In the genomic region with DNA sequence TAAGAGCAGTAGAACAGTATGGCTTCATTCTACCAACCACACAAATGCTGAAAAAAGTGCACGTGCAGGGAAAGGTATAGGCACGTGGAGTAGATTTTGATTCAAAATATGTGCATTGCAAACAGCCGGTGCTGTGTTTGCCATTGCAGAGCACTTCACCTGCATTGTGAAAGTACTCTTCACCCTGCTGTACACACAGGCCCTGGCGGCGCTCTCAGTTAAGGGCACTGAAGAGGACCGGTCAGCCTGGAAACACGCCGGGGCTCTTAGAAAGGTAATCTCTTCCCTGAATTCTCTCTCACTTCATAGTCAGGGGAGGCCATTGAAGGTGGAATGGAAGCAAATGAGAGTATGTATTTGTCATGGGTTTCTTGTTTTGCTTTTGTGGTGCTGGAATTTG, we compare ENCODE assay signal across 23 mouse cellular contexts. TPM values are rescaled to one million over a fixed set of nuclear protein-coding genes. Genes with fewer than 3 reads are reported as not detected.
DNase-seq lines count a peak whose midpoint lies in the region; ATAC-seq and TF ChIP-seq lines count a peak whose summit lies in the region.
"Had no signal": no experiment of that assay in that cellular context is flagged by ENCODE, and none has a peak within 500 bp of the region (broad histone marks: within the 10 kb centered on the region; RNA-seq: fewer than 3 reads in every experiment).

No protein-coding gene starts in this region.

- 69% methylated on average over 8 of the region's 8 CpGs for WGBS in lung, embryonic 16.5 days
- 92% methylated on average over 8 of the region's 8 CpGs for WGBS in heart, embryonic 12.5 days
- 93% methylated on average over 8 of the region's 8 CpGs for WGBS in liver, embryonic 12.5 days (ENCODE audit: insufficient replicate concordance)
- WGBS in hindbrain, embryonic 10.5 days, result 95% methylated on average over 8 of the region's 8 CpGs

- H3K4me3 ChIP-seq in testis, adult 2 months (ENCODE audit: control insufficient read depth, low read depth, low read length), result peak overlapping the region; percentile 74
- no peak overlapping the region for H3K4me3 ChIP-seq in lung, embryonic 16.5 days (ENCODE audit: low read length)
- H3K4me3 ChIP-seq in heart, embryonic 12.5 days, result no peak overlapping the region
- H3K4me3 ChIP-seq in liver, embryonic 12.5 days, result no peak overlapping the region
- H3K4me3 ChIP-seq in hindbrain, embryonic 10.5 days, result no peak overlapping the region
- H3K4me3 ChIP-seq: forebrain, embryonic 10.5 days; heart, adult 2 months; heart, embryonic 10.5 days; hindbrain, embryonic 13.5 days had no signal

- no peak for TF ChIP-seq CTCF in testis, adult 2 months (IDR thresholded peaks at IDR 0.05; ENCODE audit: control insufficient read depth, insufficient read depth, insufficient replicate concordance, low read depth, low read length)

- no peaks in the 10 kb centered on the region for H3K4me1 ChIP-seq in testis, adult 2 months (ENCODE audit: control insufficient read depth, insufficient read depth, low read length)
- H3K4me1 ChIP-seq in lung, embryonic 16.5 days (replicated peaks; ENCODE audit: control insufficient read depth, insufficient read depth, low read length), result peaks cover 6% of the 10 kb centered on the region
- H3K4me1 ChIP-seq in heart, embryonic 12.5 days (replicated peaks), result peaks cover 3% of the 10 kb centered on the region
- no peaks in the 10 kb centered on the region for H3K4me1 ChIP-seq in liver, embryonic 12.5 days
- H3K4me1 ChIP-seq in hindbrain, embryonic 10.5 days (replicated peaks), result no peaks in the 10 kb centered on the region
- H3K4me1 ChIP-seq: forebrain, embryonic 10.5 days; heart, embryonic 10.5 days; hindbrain, embryonic 13.5 days had no signal

- no peak overlapping the region for H3K27ac ChIP-seq in testis, adult 2 months (ENCODE audit: control insufficient read depth, insufficient read depth, low read depth, low read length)
- H3K27ac ChIP-seq in lung, embryonic 16.5 days (ENCODE audit: low read length), result peak overlapping the region; percentile 75
- H3K27ac ChIP-seq in heart, embryonic 12.5 days (ENCODE audit: poor library complexity, severe bottlenecking), result no peak overlapping the region
- no peak overlapping the region for H3K27ac ChIP-seq in liver, embryonic 12.5 days
- H3K27ac ChIP-seq in hindbrain, embryonic 10.5 days, result no peak overlapping the region
- H3K27ac ChIP-seq: forebrain, embryonic 10.5 days; heart, adult 2 months; heart, embryonic 10.5 days; hindbrain, embryonic 13.5 days had no signal

- DNase-seq in testis, postnatal 14 days (ENCODE audit: low spot score), result no peak
- DNase-seq in lung, postnatal 14 days, result peak; percentile 62
- DNase-seq in lung, postnatal 4 days, result peak; percentile 64 to 86
- DNase-seq in hindbrain, embryonic 10.5 days (ENCODE audit: low spot score), result no peak
- DNase-seq: adrenal gland, adult 8-10 months; adrenal gland, postnatal 25 days; cerebellum, adult 11-12 months; cerebellum, adult 8-10 months; cerebellum, postnatal 14 days; forebrain, postnatal 0 days; gastrocnemius, postnatal 25 days; heart, adult 2 months had no signal

- 0 out of 2 replicates have a peak, but pooled peaks cover 1% of the 10 kb centered on the region for H3K36me3 ChIP-seq in testis, adult 2 months (ENCODE audit: control insufficient read depth, insufficient read depth, low read length)
- H3K36me3 ChIP-seq in lung, embryonic 16.5 days (ENCODE audit: control insufficient read depth, insufficient read depth, low read length), result peaks cover 8% of the 10 kb centered on the region
- H3K36me3 ChIP-seq in heart, embryonic 12.5 days, result peaks cover 36% of the 10 kb centered on the region
- peaks cover 51% of the 10 kb centered on the region for H3K36me3 ChIP-seq in liver, embryonic 12.5 days
- H3K36me3 ChIP-seq in hindbrain, embryonic 10.5 days, result peaks cover 69% of the 10 kb centered on the region

- no peaks in the 10 kb centered on the region for H3K9me3 ChIP-seq in lung, embryonic 16.5 days (ENCODE audit: control insufficient read depth, low read length)
- H3K9me3 ChIP-seq in heart, embryonic 12.5 days (replicated peaks), result no peaks in the 10 kb centered on the region
- H3K9me3 ChIP-seq in liver, embryonic 12.5 days (replicated peaks), result no peaks in the 10 kb centered on the region
- no peaks in the 10 kb centered on the region for H3K9me3 ChIP-seq in hindbrain, embryonic 10.5 days
- H3K9me3 ChIP-seq: forebrain, embryonic 10.5 days; heart, embryonic 10.5 days; hindbrain, embryonic 13.5 days had no signal

- TF ChIP-seq POLR2A in testis, adult 2 months (IDR thresholded peaks at IDR 0.05; ENCODE audit: control insufficient read depth, low read depth, low read length), result no peak

- H3K9ac ChIP-seq in lung, embryonic 16.5 days (ENCODE audit: low read length), result no peak overlapping the region
- no peak overlapping the region for H3K9ac ChIP-seq in heart, embryonic 12.5 days
- H3K9ac ChIP-seq in liver, embryonic 12.5 days, result no peak overlapping the region
- H3K9ac ChIP-seq: forebrain, postnatal 0 days; hindbrain, embryonic 13.5 days had no signal

- H3K27me3 ChIP-seq in testis, adult 2 months (ENCODE audit: control insufficient read depth, insufficient read depth, low read length), result no peaks in the 10 kb centered on the region
- no peaks in the 10 kb centered on the region for H3K27me3 ChIP-seq in lung, embryonic 16.5 days (ENCODE audit: control insufficient read depth, insufficient read depth, low read depth, low read length)
- no peaks in the 10 kb centered on the region for H3K27me3 ChIP-seq in heart, embryonic 12.5 days (replicated peaks)
- no peaks in the 10 kb centered on the region for H3K27me3 ChIP-seq in liver, embryonic 12.5 days (replicated peaks)
- no peaks in the 10 kb centered on the region for H3K27me3 ChIP-seq in hindbrain, embryonic 10.5 days (ENCODE audit: insufficient read depth, poor library complexity, severe bottlenecking)
- H3K27me3 ChIP-seq: hindbrain, embryonic 13.5 days had no signal

- H3K4me2 ChIP-seq in lung, embryonic 16.5 days (ENCODE audit: low read depth, low read length), result no peak overlapping the region
- H3K4me2 ChIP-seq in heart, embryonic 12.5 days, result no peak overlapping the region
- H3K4me2 ChIP-seq in liver, embryonic 12.5 days, result no peak overlapping the region
- H3K4me2 ChIP-seq: hindbrain, embryonic 13.5 days had no signal

- ATAC-seq in lung, embryonic 16.5 days (ENCODE audit: low read depth), result peak; percentile 99
- no peak for ATAC-seq in heart, embryonic 12.5 days (ENCODE audit: insufficient number of reproducible peaks, low FRiP score)
- ATAC-seq in liver, embryonic 12.5 days, result no peak
- ATAC-seq: activated CD4-positive, CD25-positive, alpha-beta regulatory T cell, adult 4 months; forebrain, embryonic 14.5 days; forebrain, postnatal 0 days; hindbrain, embryonic 16.5 days had no signal

RNA-seq across cellular contexts. Expression of a gene that starts 26.0 kb away (rescaled TPM):
- polyA plus RNA-seq in testis, adult 2 months (2012; rRNA removed), result 0.14 and 1.0 TPM in 2 replicates
- polyA plus RNA-seq in lung, embryonic 16.5 days (2015; fragmentation: Nextera tagmentation; extraction: Ambion mirVana), result 0.70 and 1.0 TPM in 2 replicates
- polyA plus RNA-seq in heart, embryonic 12.5 days (2016; fragmentation: Nextera tagmentation; extraction: Ambion mirVana), result 0.27 and 0.41 TPM in 2 replicates
- not detected in 2 replicates for polyA plus RNA-seq in liver, embryonic 12.5 days (2016; fragmentation: Nextera tagmentation; extraction: Ambion mirVana)
- not detected in 2 replicates for polyA plus RNA-seq in hindbrain, embryonic 10.5 days (2016; fragmentation: Nextera tagmentation; extraction: Ambion mirVana)
- polyA plus RNA-seq: embryonic facial prominence, embryonic 14.5 days; forebrain, embryonic 10.5 days; heart, adult 2 months had no signal

Comparison
In these comparisons a context has a peak if more than half of its experiments do, and no peak if none do; other contexts are left out.
1. DNase-seq: peak in lung, postnatal 14 days (single experiment) and lung, postnatal 4 days (2 of 2); none in testis, postnatal 14 days (single experiment) and hindbrain, embryonic 10.5 days (single experiment).